Mouse (Mus musculus) embryonic facial prominence, embryonic 12.5 days (tissue): ENCODE results near the gene Sf3a3. TPM values are rescaled to one million over a fixed set of nuclear protein-coding genes. Genes with fewer than 3 reads are reported as not detected.

Source experiments
- ATAC-seq: fragments of 200-750 bp; cut with Nextera tagmentation; 2 replicates; pipeline ENCODE4 v1.8.0; 2017; ENCODE audit not compliant: insufficient number of reproducible peaks, insufficient read depth, low FRiP score, low TSS enrichment
- H3K27ac ChIP-seq: fragments of 300-500 bp; sonication (generic); 2 replicates; pipeline ENCODE4 v1.5.1; 2016; ENCODE audit warnings: mild to moderate bottlenecking
- H3K27me3 ChIP-seq: fragments of 300-500 bp; sonication (generic); 2 replicates; pipeline ENCODE4 v1.6.1; 2016; ENCODE audit warnings: mild to moderate bottlenecking, moderate library complexity
- H3K36me3 ChIP-seq: fragments of 300-500 bp; sonication (generic); 2 replicates; pipeline ENCODE4 v1.6.1; 2016; ENCODE audit warnings: mild to moderate bottlenecking
- H3K4me1 ChIP-seq: fragments of 300-500 bp; sonication (generic); 2 replicates; pipeline ENCODE4 v1.6.1; 2016
- H3K4me2 ChIP-seq: fragments of 300-500 bp; sonication (generic); replicated peaks from 2 replicates; pipeline ENCODE4 v1.6.1; 2016; ENCODE audit warnings: mild to moderate bottlenecking, moderate library complexity
- H3K4me3 ChIP-seq: fragments of 300-500 bp; sonication (generic); 2 replicates; pipeline ENCODE4 v1.5.1; 2016; ENCODE audit warnings: mild to moderate bottlenecking
- H3K9ac ChIP-seq: fragments of 300-500 bp; sonication (generic); 2 replicates; pipeline ENCODE4 v1.6.1; 2016; ENCODE audit warnings: mild to moderate bottlenecking, moderate library complexity
- H3K9me3 ChIP-seq: fragments of 300-500 bp; sonication (generic); 2 replicates; pipeline ENCODE4 v1.6.1; 2016; ENCODE audit warnings: mild to moderate bottlenecking, moderate library complexity
- WGBS: fragments of 180-500 bp; shearing (Covaris S2); methylation state at CpG from one replicate; pipeline ENCODE4 v1.1.7; 2016; 5-methylcytosine and 5-hydroxymethylcytosine counted together
- polyA plus RNA-seq: library from polyadenylated mRNA; unstranded; fragments of >200 nt; fragmentation: Nextera tagmentation; extraction: Ambion mirVana; gene quantifications from 2 replicates; pipeline ENCODE4 v1.2.1, GENCODE M21; 2016

Sf3a3 gene
- polyA plus RNA-seq, 1 experiment from 2014 or later, result 210 TPM

- H3K27ac ChIP-seq, result no peak overlapping the region
- H3K4me1 ChIP-seq, result no peaks in the 10 kb centered on the region
- H3K27me3 ChIP-seq, result no peaks in the 10 kb centered on the region
- H3K9ac ChIP-seq, result no peak overlapping the region
- H3K4me2 ChIP-seq, result no peak overlapping the region
- 74% methylated on average over 4 of the region's 4 CpGs for WGBS
- H3K9me3 ChIP-seq, result no peaks in the 10 kb centered on the region
- 0 out of 2 replicates have a peak, but pooled peaks have one; percentile 47 for ATAC-seq
- no peak overlapping the region for H3K4me3 ChIP-seq
- H3K36me3 ChIP-seq, result peaks cover 53% of the 10 kb centered on the region
Observed at GRCm38 (mm10) chr4:124685004-124685403, 29.6 kb upstream of the Sf3a3 start.

- 90% methylated on average over 8 of the region's 8 CpGs for WGBS
- peaks cover 49% of the 10 kb centered on the region for H3K36me3 ChIP-seq
- H3K4me3 ChIP-seq, result no peak overlapping the region
- no peak overlapping the region for H3K4me2 ChIP-seq
- no peak for ATAC-seq
- no peaks in the 10 kb centered on the region for H3K4me1 ChIP-seq
- H3K27ac ChIP-seq, result no peak overlapping the region
- no peaks in the 10 kb centered on the region for H3K9me3 ChIP-seq
- no peaks in the 10 kb centered on the region for H3K27me3 ChIP-seq
- H3K9ac ChIP-seq, result no peak overlapping the region
Observed at GRCm38 (mm10) chr4:124685453-124685852, 29.1 kb upstream of the Sf3a3 start.

- H3K36me3 ChIP-seq, result peaks cover 45% of the 10 kb centered on the region
- H3K4me3 ChIP-seq, result no peak overlapping the region
- no peaks in the 10 kb centered on the region for H3K27me3 ChIP-seq
- H3K4me1 ChIP-seq, result peaks cover 2% of the 10 kb centered on the region; the same call in 1 of the 2 replicates
- no peak overlapping the region for H3K4me2 ChIP-seq
- no peak overlapping the region for H3K27ac ChIP-seq
- no peaks in the 10 kb centered on the region for H3K9me3 ChIP-seq
- ATAC-seq, result no peak
- 86% methylated on average over 8 of the region's 8 CpGs for WGBS
- H3K9ac ChIP-seq, result no peak overlapping the region
Observed at GRCm38 (mm10) chr4:124685897-124686402, 28.6 kb upstream of the Sf3a3 start.

- H3K4me2 ChIP-seq, result no peak overlapping the region
- H3K9me3 ChIP-seq, result no peaks in the 10 kb centered on the region
- WGBS, result 87% methylated on average over 8 of the region's 8 CpGs
- peaks cover 16% of the 10 kb centered on the region; the same call in 1 of the 2 replicates for H3K4me1 ChIP-seq
- 0 out of 2 replicates have a peak, but pooled peaks cover 4% of the 10 kb centered on the region for H3K27me3 ChIP-seq
- ATAC-seq, result no peak
- H3K36me3 ChIP-seq, result peaks cover 7% of the 10 kb centered on the region; the same call in 1 of the 2 replicates
- 0 out of 2 replicates have a peak overlapping the region, but pooled peaks have one; percentile 36 for H3K9ac ChIP-seq
- no peak overlapping the region for H3K4me3 ChIP-seq
- H3K27ac ChIP-seq, result no peak overlapping the region
Observed at GRCm38 (mm10) chr4:124691455-124691854, 23.1 kb upstream of the Sf3a3 start.

GRCm38 (mm10) chr4:124692416-124692861 is 22.1 kb upstream of the Sf3a3 start:
- Histone ChIP-seq H3K9ac (peak overlapping the region; percentile 81), H3K4me2 (peak overlapping the region; percentile 68), H3K27ac (no peak overlapping the region), H3K9me3 (no peaks in the 10 kb centered on the region), H3K27me3 (0 out of 2 replicates have a peak, but pooled peaks cover 4% of the 10 kb centered on the region), H3K36me3 (peaks cover 7% of the 10 kb centered on the region; the same call in 1 of the 2 replicates), H3K4me1 (peaks cover 16% of the 10 kb centered on the region; the same call in 1 of the 2 replicates), H3K4me3 (peak overlapping the region; percentile 87)
- WGBS, result 67% methylated on average over 3 of the region's 3 CpGs
- no peak for ATAC-seq

GRCm38 (mm10) chr4:124693135-124693894 is 21.3 kb upstream of the Sf3a3 start, which contains the start of gene Utp11:
Gene Utp11 (minus strand): TSS chr4:124693600.
- H3K4me3 ChIP-seq, result peak within 1 kb of the TSS; percentile 87
- peak within 1 kb of the TSS; percentile 81 for H3K9ac ChIP-seq
- H3K4me1 ChIP-seq, result peaks cover 16% of the 10 kb centered on the region; the same call in 1 of the 2 replicates
- H3K9me3 ChIP-seq, result no peaks in the 10 kb centered on the region
- H3K27me3 ChIP-seq, result 0 out of 2 replicates have a peak, but pooled peaks cover 4% of the 10 kb centered on the region
- under 1% methylated on average over 43 of the region's 43 CpGs for WGBS
- ATAC-seq, result peak; percentile 92
- peak within 1 kb of the TSS; percentile 55; the same call in 1 of the 2 replicates for H3K27ac ChIP-seq
- peaks cover 7% of the 10 kb centered on the region; the same call in 1 of the 2 replicates for H3K36me3 ChIP-seq
- H3K4me2 ChIP-seq, result peak within 1 kb of the TSS; percentile 68

- ATAC-seq, result no peak
Observed at GRCm38 (mm10) chr4:124694572-124694971, 20.0 kb upstream of the Sf3a3 start.

GRCm38 (mm10) chr4:124695786-124696516 is 18.6 kb upstream of the Sf3a3 start:
- Histone ChIP-seq H3K4me1 (peaks cover 21% of the 10 kb centered on the region), H3K9ac (peak overlapping the region; percentile 12; the same call in 1 of the 2 replicates)

More at GRCm38 (mm10) chr4:124694572-124694971, 20.0 kb upstream of the Sf3a3 start:
- no peak overlapping the region for H3K9ac ChIP-seq
- H3K27ac ChIP-seq, result no peak overlapping the region
- no peak overlapping the region for H3K4me3 ChIP-seq
- WGBS, result 76% methylated on average over 2 of the region's 2 CpGs
- H3K27me3 ChIP-seq, result 0 out of 2 replicates have a peak, but pooled peaks cover 4% of the 10 kb centered on the region
- no peak overlapping the region for H3K4me2 ChIP-seq
- H3K9me3 ChIP-seq, result no peaks in the 10 kb centered on the region
- H3K4me1 ChIP-seq, result peaks cover 18% of the 10 kb centered on the region
- H3K36me3 ChIP-seq, result 0 out of 2 replicates have a peak, but pooled peaks cover under 1% of the 10 kb centered on the region

GRCm38 (mm10) chr4:124699791-124700190 is 14.8 kb upstream of the Sf3a3 start:
- Histone ChIP-seq H3K27ac (peak overlapping the region; percentile 97), H3K9ac (peak overlapping the region; percentile 98)

More at GRCm38 (mm10) chr4:124695786-124696516, 18.6 kb upstream of the Sf3a3 start:
- Histone ChIP-seq H3K27me3 (0 out of 2 replicates have a peak, but pooled peaks cover 4% of the 10 kb centered on the region), H3K9me3 (no peaks in the 10 kb centered on the region), H3K4me2 (no peak overlapping the region; the same call in 1 of the 2 replicates), H3K4me3 (no peak overlapping the region), H3K36me3 (no peaks in the 10 kb centered on the region), H3K27ac (no peak overlapping the region)
- no peak for ATAC-seq
- WGBS, result 14% methylated on average over 18 of the region's 18 CpGs

GRCm38 (mm10) chr4:124700248-124700971 is 14.2 kb upstream of the Sf3a3 start, which contains the start of gene Fhl3:
Gene Fhl3 (plus strand): TSS chr4:124700701.
- Histone ChIP-seq H3K4me3 (peak within 1 kb of the TSS; percentile 95), H3K4me1 (peaks cover 56% of the 10 kb centered on the region), H3K9ac (peak within 1 kb of the TSS; percentile 98), H3K27me3 (no peaks in the 10 kb centered on the region), H3K9me3 (no peaks in the 10 kb centered on the region), H3K36me3 (0 out of 2 replicates have a peak, but pooled peaks cover 3% of the 10 kb centered on the region), H3K27ac (peak within 1 kb of the TSS; percentile 97), H3K4me2 (peak within 1 kb of the TSS; percentile 80)
- ATAC-seq, result peak; percentile 61
- under 1% methylated on average over 47 of the region's 59 CpGs for WGBS

More at GRCm38 (mm10) chr4:124699791-124700190, 14.8 kb upstream of the Sf3a3 start:
- Histone ChIP-seq H3K4me1 (peaks cover 50% of the 10 kb centered on the region), H3K36me3 (no peaks in the 10 kb centered on the region), H3K27me3 (0 out of 2 replicates have a peak, but pooled peaks cover 4% of the 10 kb centered on the region), H3K9me3 (no peaks in the 10 kb centered on the region), H3K4me2 (peak overlapping the region; percentile 80), H3K4me3 (peak overlapping the region; percentile 95)
- no peak for ATAC-seq
- 3% methylated on average over 6 of the region's 6 CpGs for WGBS
